Mouse (Mus musculus) T-cell, adult 2 months (primary cell): ENCODE results near the gene Mga.

ENCODE experiments used
- DNase-seq: peaks from one replicate; pipeline ENCODE4 v3.0.0; 2022; ENCODE audit warnings: low spot score

The Mga gene

GRCm38 (mm10) chr2:119897090-119897732, at the start of gene Mga:
Mga (plus strand) TSS chr2:119897228.
- DNase-seq, result peak; percentile 94

DNA sequence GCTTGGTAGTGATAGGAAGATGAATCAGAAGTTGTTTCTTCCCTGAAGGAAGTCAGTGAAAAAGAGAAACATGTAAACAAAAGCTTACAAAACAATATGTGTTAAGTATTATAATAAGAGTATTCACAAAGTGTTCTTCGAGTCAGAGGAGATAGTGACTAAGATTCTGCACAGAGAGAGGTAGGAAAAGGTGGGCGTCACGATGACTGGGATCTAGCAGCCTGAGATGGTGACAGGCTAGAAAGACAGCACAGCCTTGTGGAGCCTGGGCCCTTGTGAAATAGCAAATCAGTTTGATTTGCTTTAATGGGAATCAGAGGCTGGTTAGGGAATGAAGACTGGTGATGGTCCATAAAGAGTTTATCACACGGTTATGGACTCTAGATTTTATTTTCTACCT, 43.2 kb upstream of the Mga start:
- DNase-seq, result no peak

GRCm38 (mm10) chr2:119855310-119855850, 41.6 kb upstream of the Mga start:
- DNase-seq, result no peak

GRCm38 (mm10) chr2:119857341-119857740, 39.7 kb upstream of the Mga start:
- no peak for DNase-seq

- no peak for DNase-seq
Measured at GRCm38 (mm10) chr2:119864484-119864883, 32.5 kb upstream of the Mga start.

DNA sequence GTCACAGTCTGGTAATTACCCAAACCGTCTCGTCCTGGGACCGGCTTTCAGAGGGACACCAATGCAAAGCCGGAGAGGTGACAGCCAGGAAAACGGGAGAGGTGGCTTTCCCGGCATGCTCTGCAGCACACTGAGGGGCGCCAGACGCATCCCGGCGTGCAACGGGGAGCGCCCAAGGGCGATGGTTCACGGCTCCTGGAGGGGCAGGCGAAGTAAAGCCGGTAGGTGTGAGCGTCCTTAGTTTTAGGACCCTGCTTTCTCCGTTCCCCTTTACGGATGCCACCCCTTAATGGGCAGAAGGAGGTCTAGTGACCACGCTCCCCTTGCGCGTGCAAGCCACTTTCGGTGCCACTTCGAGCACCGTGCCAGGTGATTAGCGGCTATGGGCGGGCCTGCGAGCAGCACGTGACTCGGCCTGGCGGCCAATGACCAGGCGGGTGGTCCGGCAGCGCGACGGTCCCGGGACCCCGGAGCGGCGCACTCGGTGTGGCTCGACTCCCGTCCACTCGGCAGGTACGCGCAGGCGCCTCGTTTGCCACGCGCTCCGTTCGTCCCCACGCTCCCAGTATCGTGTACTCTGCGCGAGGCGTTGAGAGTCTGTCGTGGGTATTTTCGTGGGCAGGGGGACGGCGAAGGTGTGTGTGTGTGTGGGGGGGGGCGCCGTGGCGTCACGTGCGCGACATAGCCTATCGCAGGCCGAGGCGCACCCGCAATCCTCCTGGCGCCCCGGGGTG, 24.5 kb upstream of the Mga start:
- DNase-seq, result peak; percentile 10

- DNase-seq, result peak; percentile 73
Measured at GRCm38 (mm10) chr2:119873105-119873464, 23.9 kb upstream of the Mga start.

DNA sequence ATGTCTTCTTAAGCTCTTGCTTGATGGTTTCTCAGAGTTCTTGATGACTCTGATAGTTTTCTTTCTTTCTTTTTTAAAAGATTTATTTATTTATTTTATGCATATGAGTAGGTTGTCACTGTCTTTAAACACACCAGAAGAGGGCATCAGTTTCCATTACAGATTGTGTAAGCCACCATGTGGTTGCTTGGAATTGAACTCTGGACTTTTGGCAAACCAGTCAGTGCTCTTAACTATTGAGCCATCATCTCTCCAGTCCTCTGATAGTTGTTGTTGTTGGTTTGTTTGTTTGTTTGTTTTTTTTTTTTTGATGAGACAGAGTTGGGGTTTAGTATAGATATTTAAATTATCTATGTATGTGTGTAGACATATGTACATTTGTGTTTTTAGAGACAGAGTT, 21.0 kb upstream of the Mga start:
- no peak for DNase-seq

- no peak for DNase-seq
Measured at GRCm38 (mm10) chr2:119887201-119887600, 9.8 kb upstream of the Mga start.

DNA sequence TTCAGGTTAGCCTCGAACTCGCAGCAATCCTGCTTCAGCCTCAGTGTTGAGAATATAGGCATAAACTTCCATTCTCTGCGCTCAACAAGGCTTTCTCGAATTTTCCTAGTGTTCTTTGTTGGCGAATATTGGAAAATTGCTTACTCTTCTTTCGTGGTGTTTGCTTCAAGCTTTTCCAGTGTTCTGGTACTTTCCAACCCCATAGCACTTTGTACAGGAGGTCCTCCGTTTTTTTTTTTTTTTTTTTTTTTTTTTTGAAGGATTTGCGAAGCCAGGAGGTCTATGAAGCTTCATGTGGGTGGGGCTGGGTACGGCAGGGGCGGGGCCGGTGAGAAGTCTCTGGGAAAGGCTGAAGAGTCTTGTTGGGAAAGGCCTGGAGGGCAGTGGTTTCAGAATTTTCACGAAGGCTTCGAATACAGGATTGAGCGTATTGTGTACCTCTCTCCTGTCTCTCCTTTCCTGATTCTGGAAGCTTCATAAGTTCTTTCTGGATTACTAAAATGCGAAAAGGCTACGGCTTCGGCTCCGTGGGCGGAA, 407 bp upstream of the Mga start:
- DNase-seq, result no peak

DNA sequence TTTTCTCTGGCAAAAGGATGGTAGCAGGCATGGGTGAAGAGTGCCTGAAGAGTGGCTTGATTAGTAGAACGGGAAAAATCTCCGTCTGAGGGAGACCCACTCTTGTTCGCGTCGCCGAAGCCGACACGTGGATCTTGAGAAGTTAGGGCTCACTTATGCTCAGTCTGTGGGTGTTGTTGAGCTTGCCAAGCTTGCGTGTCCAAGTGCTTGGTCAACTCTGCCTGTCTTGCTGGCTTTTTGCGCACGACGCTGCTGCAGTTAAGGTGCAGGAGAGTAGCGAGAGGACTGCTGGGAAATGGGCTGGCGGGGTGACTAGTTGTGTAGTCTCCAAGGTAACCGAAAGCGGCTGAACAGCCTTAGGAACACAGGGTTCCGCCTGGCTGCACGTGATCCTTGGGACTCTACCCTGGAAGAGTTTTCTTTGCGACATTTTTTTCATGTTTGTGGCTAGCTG, 1.1 kb downstream of the Mga start:
- DNase-seq, result peak; percentile 72

GRCm38 (mm10) chr2:119916007-119916406, 19.0 kb downstream of the Mga start:
- DNase-seq, result no peak

DNA sequence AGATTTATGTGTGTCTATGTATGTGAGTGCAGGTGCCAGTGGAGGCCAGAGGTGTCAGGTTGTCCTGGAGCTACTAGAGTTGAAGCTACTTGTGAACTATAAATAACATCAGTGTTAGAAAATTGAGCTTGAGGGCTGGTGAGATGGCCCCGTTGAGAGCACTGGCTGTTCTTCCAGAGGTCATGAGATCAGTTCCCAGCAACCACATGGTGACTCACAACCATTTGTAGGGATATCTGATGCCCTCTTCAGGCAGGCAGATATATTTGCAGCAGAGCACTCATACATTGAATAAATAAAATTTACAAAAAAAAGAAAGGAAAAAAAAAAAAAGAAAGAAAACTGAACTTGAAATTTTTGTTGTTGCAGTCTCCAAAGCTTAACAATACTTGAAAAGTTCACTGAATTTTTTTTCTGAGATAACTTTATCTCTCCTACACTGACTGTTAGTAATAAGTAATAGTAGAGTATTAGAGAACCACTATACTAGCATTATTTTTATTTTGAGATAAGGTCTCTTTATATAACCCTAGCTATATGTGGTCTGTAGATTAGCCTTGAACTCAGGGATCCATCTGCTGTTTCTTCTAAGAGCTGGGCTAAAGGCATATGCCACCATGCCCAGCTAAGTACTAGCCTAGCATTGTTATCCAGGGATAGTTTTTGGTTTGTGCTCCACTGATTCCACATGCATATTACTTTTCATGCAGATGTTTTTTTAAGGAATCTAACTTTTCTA, 20.8 kb downstream of the Mga start:
- DNase-seq, result no peak

GRCm38 (mm10) chr2:119970571-119970970, 73.5 kb downstream of the Mga start:
- DNase-seq, result peak; percentile 50

DNA sequence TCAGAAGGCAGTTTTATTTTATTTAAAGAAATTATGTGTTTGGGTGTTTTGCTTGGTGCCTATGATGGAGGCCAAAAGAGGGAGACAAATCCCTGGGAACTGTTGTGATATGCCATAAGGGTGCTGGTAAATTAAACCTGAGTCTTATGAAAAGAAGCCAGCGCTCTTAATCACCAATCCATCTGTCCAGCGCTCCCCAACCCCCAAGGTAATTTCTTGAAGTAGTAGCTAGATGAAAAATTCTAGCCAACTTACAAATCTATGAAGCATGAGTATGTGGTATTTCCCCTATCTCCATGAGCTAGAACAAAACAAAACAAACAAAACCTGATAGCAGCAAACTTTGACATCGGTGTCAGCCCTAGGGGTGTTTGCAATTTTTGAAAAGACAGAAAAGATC, 74.3 kb downstream of the Mga start:
- no peak for DNase-seq

DNA sequence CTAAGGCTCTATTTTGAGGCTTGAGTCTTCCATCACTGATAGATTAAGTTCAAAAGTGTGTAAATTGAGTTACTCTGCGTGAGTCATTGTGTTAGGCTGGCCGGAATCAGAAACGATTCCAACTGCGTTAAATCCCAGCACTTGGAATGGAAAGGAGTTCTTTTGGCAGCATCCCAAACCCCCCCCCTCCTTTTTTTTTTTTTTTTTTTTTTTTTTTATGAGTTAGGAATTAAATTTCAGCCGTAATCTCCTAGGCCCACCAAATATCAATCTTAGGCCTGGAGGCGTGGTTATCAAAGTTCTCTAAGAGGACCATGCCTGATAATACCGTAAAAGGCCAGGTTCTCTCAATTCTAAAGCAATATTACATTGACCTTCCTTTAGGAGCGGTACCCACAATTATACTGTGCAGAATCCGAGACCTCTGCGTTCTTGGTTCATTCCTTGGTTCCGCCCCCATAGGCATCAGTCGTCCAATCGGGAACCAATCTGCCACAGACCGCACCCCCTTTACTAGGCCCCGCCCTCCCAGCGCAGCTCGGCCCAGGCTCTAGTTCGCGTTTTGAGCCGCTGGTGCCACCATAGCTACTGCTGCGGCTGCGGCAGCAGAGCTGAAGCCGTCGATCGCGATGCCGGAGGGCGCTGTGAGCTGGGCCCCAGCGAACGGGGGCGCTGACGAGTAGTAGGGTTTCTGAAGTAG, 75.0 kb downstream of the Mga start:
- DNase-seq, result peak; percentile 96

DNA sequence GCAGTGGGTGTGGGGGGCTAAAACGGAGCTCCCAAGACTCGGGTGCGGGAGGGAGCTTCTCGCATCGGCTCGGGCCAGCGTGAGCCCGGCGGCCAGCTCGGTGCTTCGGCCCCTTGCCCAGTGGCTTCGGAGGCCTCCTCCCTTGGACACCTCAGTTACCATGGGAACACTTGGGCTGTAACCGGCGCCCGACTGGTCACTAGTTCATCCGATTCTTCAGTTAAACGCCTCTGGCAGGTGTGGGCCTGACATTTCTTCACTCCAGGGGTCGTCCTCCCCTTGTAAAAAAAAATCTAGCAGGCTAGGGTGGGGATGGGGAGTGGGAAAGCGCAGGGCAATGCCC, 75.5 kb downstream of the Mga start, which contains the start of gene Mapkbp1:
Mapkbp1 (plus strand) TSS at position 163 of the 343 bp plus-strand sequence.
- no peak for DNase-seq

- DNase-seq, result no peak
Measured at GRCm38 (mm10) chr2:119980343-119980986, 83.4 kb downstream of the Mga start.

GRCm38 (mm10) chr2:119981631-119982030, 84.6 kb downstream of the Mga start:
- no peak for DNase-seq

DNA sequence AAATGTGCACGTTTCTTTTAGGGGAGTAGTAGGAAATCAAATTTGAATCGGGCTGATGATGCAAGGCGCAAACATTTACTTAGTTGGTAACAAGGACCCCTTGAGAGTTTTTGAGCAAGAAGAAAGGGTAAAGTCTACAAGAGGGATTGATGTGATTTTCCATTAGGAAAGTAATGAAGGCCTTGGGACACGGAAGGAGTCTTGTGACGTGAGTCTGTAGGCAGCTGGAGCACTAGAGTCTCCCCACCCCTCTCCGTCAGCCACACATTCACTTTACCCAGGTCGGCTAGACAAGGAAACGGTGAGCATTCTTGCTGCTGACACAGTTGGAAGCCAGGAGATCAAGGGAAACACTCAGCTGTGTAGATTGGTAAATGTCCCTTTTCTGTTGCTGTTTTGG, 88.8 kb downstream of the Mga start:
- no peak for DNase-seq

GRCm38 (mm10) chr2:119986369-119986768, 89.3 kb downstream of the Mga start:
- no peak for DNase-seq
